Mouse (Mus musculus): Measurements from ENCODE around the gene Robo3. TPM values are rescaled to one million over a fixed set of nuclear protein-coding genes. Genes with fewer than 3 reads are reported as not detected.

Robo3 gene
- polyA plus RNA-seq (2016; fragmentation: Nextera tagmentation; extraction: Ambion mirVana), result 0.10 TPM in 1 of 2 replicates, not detected in the other

DNA sequence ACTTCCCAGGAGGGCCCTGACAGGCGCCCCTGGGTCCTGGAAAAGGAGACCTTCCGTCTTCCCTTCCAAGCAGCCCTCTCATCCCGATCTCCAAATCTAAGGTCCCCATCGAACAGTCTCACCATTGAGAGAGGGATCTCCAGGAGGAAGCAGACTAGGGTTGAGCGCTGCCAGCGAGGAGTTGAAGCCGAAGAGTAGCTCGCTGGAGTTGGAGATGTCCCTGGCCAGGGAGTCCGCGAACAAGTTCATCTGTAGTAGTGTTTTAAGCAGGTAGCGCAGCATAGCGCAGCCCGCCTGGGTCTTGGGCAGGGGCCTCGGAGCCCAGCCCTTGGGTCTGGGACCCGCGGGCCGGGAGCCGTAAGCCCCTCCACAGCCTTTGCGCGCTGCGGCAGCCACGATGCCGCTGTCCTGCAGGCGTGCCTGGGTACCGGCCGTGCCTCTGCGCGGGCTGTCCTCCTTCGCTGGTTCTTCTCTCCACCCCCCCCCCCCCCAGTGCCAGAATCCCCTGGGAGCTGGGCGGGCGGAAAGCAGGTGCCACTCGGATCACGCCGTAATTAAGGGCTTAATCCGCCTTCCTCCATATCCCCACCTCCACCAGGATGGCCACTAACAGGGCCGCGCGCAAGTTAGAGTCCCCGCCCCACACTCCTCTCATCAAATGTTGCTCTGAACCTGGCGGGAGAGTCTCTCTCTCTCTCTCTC, at the start of gene Robo3:
TSS of gene Robo3 (minus strand) at position 527 of the 702 bp plus-strand sequence.
- ATAC-seq (ENCODE audit: insufficient number of reproducible peaks, insufficient read depth, low FRiP score, low TSS enrichment, low read depth), result no peak
- H3K36me3 ChIP-seq, result no peaks in the 10 kb centered on the region
- H3K9ac ChIP-seq (replicated peaks), result no peak within 1 kb of the TSS
- H3K4me2 ChIP-seq, result peak within 1 kb of the TSS; percentile 54
- H3K4me3 ChIP-seq (replicated peaks), result peak within 1 kb of the TSS; percentile 33
- WGBS, result 2% methylated on average over 39 of the region's 40 CpGs
- peaks cover 17% of the 10 kb centered on the region for H3K4me1 ChIP-seq (replicated peaks)
- H3K27me3 ChIP-seq, result peaks cover 95% of the 10 kb centered on the region
- no peaks in the 10 kb centered on the region for H3K9me3 ChIP-seq
- no peak within 1 kb of the TSS for H3K27ac ChIP-seq

DNA sequence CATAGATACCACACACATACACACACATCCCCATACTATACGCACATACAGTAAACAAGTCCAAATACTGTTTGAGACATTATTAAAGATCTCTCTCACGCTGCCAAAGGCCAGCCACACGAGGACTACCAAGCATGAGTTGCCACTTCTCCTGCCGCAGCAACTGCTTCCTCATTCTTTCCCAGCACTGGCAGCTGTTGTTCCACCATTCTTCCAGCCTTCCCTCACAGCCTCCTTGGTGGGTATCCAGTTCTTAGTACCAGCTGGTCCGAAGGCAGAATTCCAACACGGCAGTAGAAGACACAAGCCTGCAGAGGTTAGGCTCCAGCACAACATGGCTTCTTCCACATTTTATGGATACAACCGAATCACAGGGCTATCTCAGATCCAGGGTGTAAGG, 41.9 kb upstream of the Robo3 start:
- Histone ChIP-seq H3K27me3 (no peaks in the 10 kb centered on the region), H3K9ac (replicated peaks) (no peak overlapping the region), H3K27ac (no peak overlapping the region), H3K36me3 (no peaks in the 10 kb centered on the region), H3K4me2 (no peak overlapping the region), H3K4me3 (replicated peaks) (no peak overlapping the region), H3K9me3 (no peaks in the 10 kb centered on the region), H3K4me1 (replicated peaks) (no peaks in the 10 kb centered on the region)
- 79% methylated on average over 7 of the region's 7 CpGs for WGBS
- no peak for ATAC-seq (ENCODE audit: insufficient number of reproducible peaks, insufficient read depth, low FRiP score, low TSS enrichment, low read depth)

- H3K9me3 ChIP-seq, result no peaks in the 10 kb centered on the region
- H3K27me3 ChIP-seq, result no peaks in the 10 kb centered on the region
- WGBS, result 81% methylated on average over 3 of the region's 3 CpGs
- no peak overlapping the region for H3K4me3 ChIP-seq (replicated peaks)
- H3K27ac ChIP-seq, result no peak overlapping the region
- H3K4me2 ChIP-seq, result no peak overlapping the region
- ATAC-seq (ENCODE audit: insufficient number of reproducible peaks, insufficient read depth, low FRiP score, low TSS enrichment, low read depth), result no peak
- H3K9ac ChIP-seq (replicated peaks), result no peak overlapping the region
- H3K4me1 ChIP-seq (replicated peaks), result no peaks in the 10 kb centered on the region
- H3K36me3 ChIP-seq, result no peaks in the 10 kb centered on the region
Measured at GRCm38 (mm10) chr9:37473611-37474125, 40.6 kb upstream of the Robo3 start.

DNA sequence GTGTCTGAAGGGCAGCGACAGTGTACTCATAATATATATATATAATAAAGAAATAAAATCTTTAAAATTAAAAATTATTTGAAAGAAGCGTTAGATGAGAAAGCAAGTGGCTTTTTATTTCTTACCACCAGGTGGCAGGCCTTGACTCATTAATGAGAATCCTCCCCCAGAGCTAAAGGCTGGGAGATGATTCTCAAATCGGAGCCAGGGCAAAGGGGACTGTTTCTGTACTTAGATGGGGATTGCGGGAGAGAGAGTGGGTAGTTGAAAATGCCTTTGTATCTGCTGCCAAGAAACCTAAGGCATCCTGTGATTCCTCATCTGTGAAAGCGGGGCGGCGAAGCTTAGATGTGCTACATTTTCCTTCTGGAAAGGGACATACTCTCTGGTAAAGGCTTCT, 29.7 kb upstream of the Robo3 start:
- no peak for ATAC-seq (ENCODE audit: insufficient number of reproducible peaks, insufficient read depth, low FRiP score, low TSS enrichment, low read depth)
- Histone ChIP-seq H3K36me3 (no peaks in the 10 kb centered on the region), H3K9me3 (no peaks in the 10 kb centered on the region), H3K9ac (replicated peaks) (no peak overlapping the region), H3K27ac (no peak overlapping the region), H3K4me3 (replicated peaks) (no peak overlapping the region), H3K4me2 (no peak overlapping the region), H3K4me1 (replicated peaks) (peaks cover 12% of the 10 kb centered on the region), H3K27me3 (peaks cover 66% of the 10 kb centered on the region)
- WGBS, result 16% methylated on average over 7 of the region's 7 CpGs

DNA sequence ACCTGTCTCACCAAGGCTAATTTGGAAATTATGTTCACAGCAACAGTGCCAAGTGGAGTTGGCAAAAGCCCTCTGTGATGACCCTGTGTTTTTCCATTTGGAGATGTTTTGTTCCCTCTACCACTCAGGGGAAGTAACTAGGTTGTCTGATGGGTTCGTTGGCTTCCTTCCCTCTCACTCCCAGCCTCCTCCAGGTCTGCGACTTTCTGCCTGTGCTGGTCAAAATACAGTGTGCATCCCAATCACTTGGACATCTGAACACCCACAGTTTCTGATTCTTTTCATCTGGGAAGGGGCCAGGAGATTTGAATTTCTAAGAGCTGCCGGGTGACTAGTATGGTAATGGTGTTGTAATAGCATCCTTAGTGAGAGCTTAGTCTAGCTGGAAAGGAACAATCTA, 28.5 kb upstream of the Robo3 start:
- Histone ChIP-seq H3K4me2 (no peak overlapping the region), H3K4me3 (replicated peaks) (no peak overlapping the region), H3K36me3 (no peaks in the 10 kb centered on the region), H3K9me3 (no peaks in the 10 kb centered on the region), H3K4me1 (replicated peaks) (peaks cover 18% of the 10 kb centered on the region), H3K27ac (no peak overlapping the region), H3K9ac (replicated peaks) (no peak overlapping the region), H3K27me3 (peaks cover 78% of the 10 kb centered on the region)
- no peak for ATAC-seq (ENCODE audit: insufficient number of reproducible peaks, insufficient read depth, low FRiP score, low TSS enrichment, low read depth)
- WGBS, result 6% methylated on average over 3 of the region's 3 CpGs

DNA sequence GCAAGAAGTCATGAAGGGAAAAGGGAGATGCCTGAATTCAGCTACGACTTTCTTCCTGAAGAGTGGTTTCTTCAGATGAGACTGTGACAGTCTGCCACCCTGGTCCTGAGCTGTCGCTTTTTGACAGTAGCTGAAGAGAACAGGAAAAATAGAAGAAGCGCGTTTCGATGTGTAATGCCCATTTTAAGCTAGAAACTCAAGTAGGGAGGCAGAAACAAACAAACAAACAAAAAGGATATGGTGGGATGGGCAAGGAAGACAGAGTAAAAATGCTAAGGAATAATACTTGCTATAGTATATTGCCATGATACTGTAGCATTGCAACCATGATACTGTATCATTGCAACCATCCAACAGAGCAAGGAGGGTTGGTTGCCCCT, 27.9 kb upstream of the Robo3 start:
- H3K9ac ChIP-seq (replicated peaks), result no peak overlapping the region
- H3K36me3 ChIP-seq, result no peaks in the 10 kb centered on the region
- H3K27me3 ChIP-seq, result peaks cover 85% of the 10 kb centered on the region
- H3K27ac ChIP-seq, result no peak overlapping the region
- ATAC-seq (ENCODE audit: insufficient number of reproducible peaks, insufficient read depth, low FRiP score, low TSS enrichment, low read depth), result no peak
- peaks cover 24% of the 10 kb centered on the region for H3K4me1 ChIP-seq (replicated peaks)
- H3K9me3 ChIP-seq, result no peaks in the 10 kb centered on the region
- peak overlapping the region; percentile 53 for H3K4me3 ChIP-seq (replicated peaks)
- peak overlapping the region; percentile 97 for H3K4me2 ChIP-seq
- WGBS, result 10% methylated on average over 5 of the region's 5 CpGs

- Histone ChIP-seq H3K4me3 (replicated peaks) (peak overlapping the region; percentile 53), H3K9me3 (no peaks in the 10 kb centered on the region), H3K9ac (replicated peaks) (peak overlapping the region; percentile 45; the same call in 1 of the 2 replicates), H3K4me1 (replicated peaks) (peaks cover 29% of the 10 kb centered on the region), H3K27ac (no peak overlapping the region), H3K27me3 (peaks cover 91% of the 10 kb centered on the region), H3K4me2 (peak overlapping the region; percentile 97), H3K36me3 (no peaks in the 10 kb centered on the region)
- WGBS, result under 1% methylated on average over 81 of the region's 81 CpGs
- no peak for ATAC-seq (ENCODE audit: insufficient number of reproducible peaks, insufficient read depth, low FRiP score, low TSS enrichment, low read depth)
Measured at GRCm38 (mm10) chr9:37460043-37460960, 27.3 kb upstream of the Robo3 start.

DNA sequence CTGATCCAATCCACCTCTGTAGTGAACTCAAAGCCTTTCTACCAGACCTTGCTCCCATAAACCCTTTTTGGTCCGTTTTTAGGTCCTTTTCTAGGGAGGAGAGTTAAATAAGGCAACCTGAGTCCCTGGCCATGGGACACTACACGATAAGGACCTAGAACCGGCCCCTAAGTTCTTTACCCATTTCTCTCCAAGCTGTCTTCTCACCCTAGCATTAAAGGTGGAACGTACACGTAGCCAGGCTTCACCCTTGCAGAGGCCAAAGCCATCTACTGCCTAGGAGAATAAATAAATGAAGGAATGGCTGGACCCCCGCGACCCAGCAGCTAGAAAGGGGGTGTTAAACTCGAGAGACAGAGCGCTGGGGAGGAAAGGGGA, 26.6 kb upstream of the Robo3 start:
- H3K4me1 ChIP-seq (replicated peaks), result peaks cover 33% of the 10 kb centered on the region
- WGBS, result under 1% methylated on average over 9 of the region's 9 CpGs
- peak overlapping the region; percentile 97 for H3K4me2 ChIP-seq
- no peaks in the 10 kb centered on the region for H3K9me3 ChIP-seq
- no peak overlapping the region for H3K27ac ChIP-seq
- H3K9ac ChIP-seq (replicated peaks), result no peak overlapping the region
- peak overlapping the region; percentile 53 for H3K4me3 ChIP-seq (replicated peaks)
- no peaks in the 10 kb centered on the region for H3K36me3 ChIP-seq
- ATAC-seq (ENCODE audit: insufficient number of reproducible peaks, insufficient read depth, low FRiP score, low TSS enrichment, low read depth), result no peak
- H3K27me3 ChIP-seq, result peaks cover 98% of the 10 kb centered on the region

DNA sequence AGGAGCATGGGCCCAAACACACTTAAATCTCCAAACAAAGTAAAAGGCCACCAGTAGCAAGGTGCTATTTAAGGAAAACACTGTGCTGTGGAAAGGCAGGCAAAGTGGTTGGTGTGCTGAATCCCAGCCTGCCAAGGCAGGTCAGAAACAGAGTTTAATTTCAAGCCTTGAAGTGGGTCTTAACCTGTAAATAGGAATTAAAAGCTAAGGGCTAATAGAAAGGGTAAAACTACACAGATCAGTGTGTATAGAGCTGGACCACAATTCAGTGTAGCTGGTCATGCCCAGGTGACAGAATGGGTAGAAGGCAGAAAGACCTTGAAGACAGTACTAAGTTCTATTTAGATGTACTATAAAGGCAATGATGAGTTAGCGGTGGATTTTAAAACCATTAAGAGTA, 24.1 kb upstream of the Robo3 start:
- 33% methylated on average over 1 of the region's 1 CpGs for WGBS
- Histone ChIP-seq H3K9me3 (no peaks in the 10 kb centered on the region), H3K4me2 (peak overlapping the region; percentile 58; the same call in 1 of the 2 replicates), H3K4me3 (replicated peaks) (no peak overlapping the region), H3K9ac (replicated peaks) (no peak overlapping the region), H3K27me3 (peaks cover 97% of the 10 kb centered on the region), H3K36me3 (no peaks in the 10 kb centered on the region), H3K27ac (no peak overlapping the region), H3K4me1 (replicated peaks) (peaks cover 39% of the 10 kb centered on the region)
- ATAC-seq (ENCODE audit: insufficient number of reproducible peaks, insufficient read depth, low FRiP score, low TSS enrichment, low read depth), result no peak

- Histone ChIP-seq H3K9me3 (no peaks in the 10 kb centered on the region), H3K4me2 (peak overlapping the region; percentile 58), H3K27me3 (peaks cover 96% of the 10 kb centered on the region), H3K36me3 (no peaks in the 10 kb centered on the region), H3K4me3 (replicated peaks) (peak overlapping the region; percentile 37), H3K9ac (replicated peaks) (no peak overlapping the region; the same call in 1 of the 2 replicates), H3K4me1 (replicated peaks) (peaks cover 39% of the 10 kb centered on the region), H3K27ac (no peak overlapping the region)
- WGBS, result under 1% methylated on average over 20 of the region's 20 CpGs
- ATAC-seq (ENCODE audit: insufficient number of reproducible peaks, insufficient read depth, low FRiP score, low TSS enrichment, low read depth), result peak; percentile 74
Measured at GRCm38 (mm10) chr9:37456481-37456910, 23.4 kb upstream of the Robo3 start.

DNA sequence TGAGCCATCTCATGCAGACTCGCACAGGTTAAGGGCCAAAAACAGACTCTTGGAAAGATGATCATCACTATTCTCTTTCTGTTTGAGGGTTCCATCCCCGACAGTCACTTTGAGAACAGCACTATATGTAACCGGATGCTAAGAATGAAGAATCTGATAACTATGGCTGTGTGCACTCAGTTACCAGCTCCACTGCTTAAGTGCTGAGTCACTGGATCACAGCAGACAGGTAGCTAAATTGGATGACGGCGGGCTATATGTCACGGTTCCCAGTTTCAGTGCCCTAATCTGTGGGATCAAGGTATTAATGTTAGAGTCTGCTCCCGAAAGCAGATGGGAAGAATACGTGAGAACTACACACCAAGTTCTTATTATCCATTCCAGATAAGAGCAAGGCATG, 22.8 kb upstream of the Robo3 start:
- peak overlapping the region; percentile 58 for H3K4me2 ChIP-seq
- no peaks in the 10 kb centered on the region for H3K36me3 ChIP-seq
- peak overlapping the region; percentile 37; the same call in 1 of the 2 replicates for H3K4me3 ChIP-seq (replicated peaks)
- peaks cover 39% of the 10 kb centered on the region for H3K4me1 ChIP-seq (replicated peaks)
- H3K9me3 ChIP-seq, result no peaks in the 10 kb centered on the region
- no peak for ATAC-seq (ENCODE audit: insufficient number of reproducible peaks, insufficient read depth, low FRiP score, low TSS enrichment, low read depth)
- H3K9ac ChIP-seq (replicated peaks), result no peak overlapping the region
- H3K27me3 ChIP-seq, result peaks cover 95% of the 10 kb centered on the region
- 1% methylated on average over 8 of the region's 8 CpGs for WGBS
- H3K27ac ChIP-seq, result no peak overlapping the region
